Mouse (Mus musculus): ENCODE results near the gene Pax2. TPM values are rescaled to one million over a fixed set of nuclear protein-coding genes. Genes with fewer than 3 reads are reported as not detected.
A peak's percentile ranks its signal among the peaks of the same experiment; 100 is the strongest.

The Pax2 gene
- total RNA-seq (2022): not detected

DNA sequence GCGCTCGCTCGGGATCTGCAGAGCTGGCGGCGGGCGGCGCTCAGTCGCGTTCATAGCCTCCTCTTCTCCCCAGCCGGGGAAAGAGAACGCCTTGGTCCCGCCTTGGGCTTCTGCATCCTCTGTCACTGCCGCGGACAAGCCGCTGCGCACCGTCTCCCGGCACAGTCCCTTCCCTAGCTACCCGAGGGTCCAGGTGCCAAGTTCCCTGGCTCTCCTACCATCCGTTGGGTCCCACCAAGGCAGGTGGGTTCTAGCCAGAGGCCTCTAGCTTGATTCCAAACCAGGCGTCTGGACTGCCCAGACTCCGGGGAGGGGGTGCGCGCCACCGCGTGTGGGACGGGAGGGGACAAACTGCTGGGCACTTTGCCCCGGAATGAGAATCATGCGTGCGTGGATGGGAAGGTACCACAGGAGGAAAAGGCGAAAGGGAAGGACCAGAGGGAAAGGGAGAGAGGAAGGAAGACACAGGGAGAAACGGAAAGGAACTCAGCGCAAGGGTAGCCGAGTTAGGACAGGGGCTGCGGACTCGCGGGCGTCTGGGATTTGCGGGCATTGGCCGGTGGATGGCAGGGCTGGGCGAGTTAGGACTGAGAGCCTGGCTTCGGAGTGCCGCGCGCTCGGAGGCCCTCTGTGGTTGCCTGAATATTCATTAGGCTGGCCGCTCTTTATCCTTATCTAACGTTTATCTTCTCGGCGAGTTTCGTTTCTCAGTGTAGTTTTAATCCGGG, at the start of gene Pax2:
Gene Pax2, plus strand, starts transcription at position 353 of the 728 bp plus-strand sequence.
- DNase-seq (ENCODE audit: low spot score in 2 of 2): peak in 1 of 2 experiments; percentile 21

DNA sequence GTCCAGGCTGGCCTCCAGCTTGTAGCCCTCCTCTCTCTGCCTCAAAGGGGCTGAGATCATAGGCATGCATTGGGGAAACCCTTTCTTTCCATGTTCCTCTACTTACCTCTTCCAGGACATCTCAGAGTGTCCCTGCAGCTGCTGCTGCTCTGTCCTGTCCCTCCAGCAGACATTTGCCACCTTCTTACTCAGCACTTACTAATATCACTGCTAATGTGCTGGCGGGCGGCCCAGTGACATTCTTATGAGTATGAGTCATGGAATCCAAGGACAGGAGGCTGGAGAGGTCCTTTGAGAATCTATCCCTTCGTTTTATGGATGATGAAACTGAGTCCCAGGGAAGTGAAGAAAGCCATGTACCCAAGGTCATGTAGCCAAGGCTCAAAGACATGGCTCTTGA, 47.0 kb upstream of the Pax2 start:
- no peak for DNase-seq (ENCODE audit: low spot score in 2 of 2)

DNA sequence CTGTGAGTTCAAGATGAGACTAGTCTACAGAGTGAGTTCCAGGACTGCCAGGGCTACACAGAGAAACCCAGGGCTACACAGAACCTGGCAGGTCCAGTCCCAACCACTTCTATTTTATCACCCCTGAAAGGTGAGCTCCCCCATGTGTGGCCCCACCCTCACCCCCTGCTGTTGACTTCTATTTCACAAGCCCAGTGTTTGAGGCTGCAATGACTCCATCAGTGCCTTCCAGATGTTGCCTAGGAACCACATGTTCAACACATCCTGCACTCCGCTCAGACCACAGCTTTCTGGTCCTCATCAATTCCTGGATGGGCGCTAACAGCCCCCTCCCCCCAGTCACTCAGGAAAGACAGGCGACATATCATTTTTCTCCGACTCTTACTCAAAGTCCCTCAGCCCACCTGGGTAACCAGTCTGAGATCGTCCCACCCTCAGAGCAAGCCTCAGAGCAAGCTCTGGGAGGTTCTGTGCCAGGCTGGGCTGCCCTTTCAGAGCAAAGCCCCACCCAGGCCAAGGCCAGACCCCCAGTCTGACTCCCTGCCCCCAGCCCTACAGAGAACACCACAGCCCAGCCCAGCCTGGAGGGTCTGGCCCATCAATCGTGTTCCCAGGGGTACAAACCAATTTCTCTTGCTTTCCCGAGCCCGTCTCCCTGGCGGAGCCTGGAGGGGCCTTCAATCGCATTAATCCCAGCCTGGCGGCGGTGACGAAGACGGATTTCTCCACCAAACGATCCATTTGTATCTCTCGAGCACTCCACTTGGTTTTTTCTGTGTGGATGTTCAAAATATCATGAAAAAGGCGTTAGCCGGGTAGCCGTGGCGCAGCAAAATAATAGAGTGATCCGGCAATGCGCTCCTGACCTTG, 38.9 kb upstream of the Pax2 start:
- no peak for DNase-seq (ENCODE audit: low spot score in 2 of 2)

DNA sequence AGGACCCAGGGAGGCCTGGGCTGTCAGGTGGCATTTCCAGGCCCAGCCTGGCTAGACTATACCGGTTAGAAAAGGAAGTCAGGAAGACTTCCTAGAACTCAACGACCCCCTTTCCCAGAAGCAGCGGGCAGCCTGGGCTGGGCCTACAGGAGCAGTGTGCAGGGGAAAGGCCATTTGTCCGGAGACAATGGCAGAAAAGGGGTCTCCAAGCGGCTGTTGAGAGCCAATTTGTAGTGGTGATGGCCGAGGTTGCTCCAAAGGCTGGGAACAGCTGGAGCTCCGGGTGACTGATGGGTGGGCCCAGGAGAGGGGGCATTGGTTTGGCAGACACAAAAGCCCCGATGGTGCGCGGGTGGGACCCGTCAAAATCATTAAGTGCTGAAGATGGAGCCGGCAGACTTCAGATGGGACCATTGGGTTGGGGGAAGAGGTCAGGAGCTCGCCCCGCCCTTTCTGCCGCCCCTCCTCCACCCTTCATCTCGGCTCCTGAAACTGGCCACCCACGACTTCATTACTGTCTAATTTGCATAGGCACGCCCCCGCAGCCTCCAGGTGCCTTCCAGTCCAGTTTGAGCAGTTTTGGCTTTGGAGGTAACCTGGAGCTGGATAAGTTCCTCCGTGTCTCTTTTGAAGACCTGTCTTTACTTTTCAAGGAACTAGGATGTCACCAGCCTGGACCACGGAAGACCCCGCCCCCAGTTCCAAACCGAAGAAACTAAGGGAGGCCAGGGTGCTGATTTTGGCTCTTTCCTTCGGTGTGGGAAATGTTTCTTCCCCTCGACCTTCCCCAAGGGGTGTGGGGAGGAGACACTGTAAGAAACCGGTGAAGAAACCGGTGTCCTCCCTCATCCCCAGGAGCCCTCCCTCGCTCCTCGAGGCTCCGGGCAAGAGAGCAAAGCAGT, 36.3 kb upstream of the Pax2 start:
- DNase-seq (ENCODE audit: low spot score in 2 of 2): no peak

DNA sequence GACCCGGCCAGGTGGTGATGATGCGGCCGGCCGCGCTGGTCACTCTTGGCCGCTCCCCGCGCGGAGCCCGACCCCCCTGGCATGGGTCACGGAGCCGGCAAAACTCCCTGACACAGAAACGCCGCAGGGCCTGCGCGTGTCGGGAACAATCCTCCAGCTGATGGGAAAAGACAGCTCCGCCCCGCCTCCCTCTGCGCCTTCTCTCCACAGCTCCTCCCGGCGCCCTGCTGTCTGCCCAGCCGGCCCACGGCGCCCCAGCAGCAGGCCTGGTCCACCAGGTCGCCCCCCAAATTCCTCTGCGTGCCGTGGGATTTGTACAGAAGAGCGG, 35.7 kb upstream of the Pax2 start:
- no peak for DNase-seq (ENCODE audit: low spot score in 2 of 2)

DNA sequence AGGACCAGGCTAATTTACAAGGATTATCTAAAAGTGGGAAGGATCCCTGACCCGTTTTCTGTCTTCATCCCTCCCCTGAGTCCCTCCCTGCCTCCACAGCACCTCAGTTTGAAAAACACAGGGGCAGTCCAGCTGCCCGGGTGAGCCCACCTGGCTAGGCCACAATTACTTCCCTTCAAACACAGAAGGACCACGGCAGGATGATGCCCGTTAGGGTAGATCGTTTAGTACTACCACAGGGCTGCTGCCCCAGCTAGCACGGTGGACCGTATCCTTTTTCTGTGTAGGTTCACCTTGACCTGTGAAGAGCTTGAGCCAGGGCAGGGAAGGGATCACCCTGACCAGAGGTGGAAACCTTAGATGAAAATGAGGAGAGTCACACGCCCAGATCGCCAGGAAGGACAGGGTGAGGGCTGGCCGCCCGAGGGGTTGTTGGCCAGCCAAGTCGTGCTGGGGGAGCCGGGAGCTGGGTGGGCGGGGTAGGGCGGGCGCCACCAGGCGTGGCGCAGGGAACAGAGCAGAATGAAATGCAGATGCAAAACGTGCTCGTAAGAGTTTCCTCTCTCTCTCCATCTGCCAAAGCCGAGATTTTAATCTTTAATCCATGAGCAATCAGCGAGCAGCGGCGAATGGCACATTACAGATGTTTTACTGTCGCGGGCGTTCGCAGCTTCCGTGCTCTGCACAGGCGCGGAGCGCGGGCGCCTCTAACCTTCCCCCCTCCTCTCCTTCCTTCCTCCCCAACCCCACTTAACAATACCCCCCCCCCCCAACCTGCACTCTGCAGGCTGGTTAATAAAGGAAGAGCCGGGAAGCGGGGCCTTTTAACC, 32.0 kb upstream of the Pax2 start:
- DNase-seq (ENCODE audit: low spot score in 2 of 2): no peak

DNA sequence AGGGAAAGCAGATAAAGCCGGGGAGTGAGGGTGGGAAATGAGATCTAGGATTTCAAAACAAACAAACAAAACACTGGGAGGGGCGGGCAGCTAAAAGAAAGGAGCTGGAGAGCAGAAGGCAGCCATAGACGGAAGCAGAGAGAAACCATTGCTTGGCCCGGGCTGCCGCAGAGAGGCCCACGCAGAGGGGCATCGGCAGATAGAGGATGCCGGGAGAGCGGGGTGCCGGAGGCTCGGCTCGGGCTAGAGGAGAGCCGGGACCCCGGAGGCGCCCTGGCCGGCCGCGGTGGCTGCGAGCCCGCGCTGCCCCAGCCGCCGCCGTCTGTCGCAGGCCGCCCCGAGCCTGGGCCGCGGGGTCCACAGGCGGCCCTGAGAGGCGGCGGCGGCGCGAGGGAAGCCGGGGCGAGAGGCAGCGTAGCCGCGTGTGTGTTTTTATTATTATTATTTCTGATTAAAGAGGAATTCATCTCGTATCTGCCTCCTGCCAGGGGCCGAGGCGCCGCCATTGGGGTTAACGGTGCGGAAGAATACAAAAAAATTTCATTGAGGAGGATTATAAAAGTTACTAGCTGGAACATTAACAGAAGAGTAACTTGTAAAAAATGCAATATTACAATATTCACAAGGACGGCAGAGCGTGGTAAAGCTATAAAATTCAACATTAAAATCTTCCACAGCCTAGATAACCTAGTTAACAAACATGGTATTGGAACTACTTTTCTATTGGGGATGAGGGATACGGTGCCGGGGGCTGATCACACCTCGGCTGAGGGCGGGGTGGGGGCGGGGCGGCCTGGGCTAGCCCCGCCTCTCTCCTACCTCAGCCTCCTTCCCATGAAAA, 29.7 kb upstream of the Pax2 start:
- DNase-seq (ENCODE audit: low spot score in 2 of 2): no peak

DNA sequence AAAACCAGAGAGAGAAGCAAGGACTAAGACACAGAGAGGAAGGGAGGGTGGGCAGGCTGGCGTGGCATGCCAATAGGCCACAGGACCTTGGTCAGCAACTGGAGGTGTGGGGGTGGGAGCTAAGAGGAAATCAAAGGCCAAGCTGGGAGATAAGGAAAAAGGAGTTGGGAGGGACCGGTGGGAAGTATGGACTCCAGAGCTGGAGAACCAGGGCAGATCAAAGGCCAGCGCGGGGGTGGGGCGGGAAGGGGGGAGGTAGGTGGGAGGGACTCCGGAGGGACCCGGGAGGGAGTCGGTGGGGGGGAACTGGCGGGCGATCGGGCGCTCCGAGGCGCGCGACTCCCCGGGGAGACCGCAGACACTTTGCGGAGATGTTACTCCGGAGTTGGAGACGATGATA, 21.7 kb upstream of the Pax2 start:
- DNase-seq (ENCODE audit: low spot score in 2 of 2): no peak

DNA sequence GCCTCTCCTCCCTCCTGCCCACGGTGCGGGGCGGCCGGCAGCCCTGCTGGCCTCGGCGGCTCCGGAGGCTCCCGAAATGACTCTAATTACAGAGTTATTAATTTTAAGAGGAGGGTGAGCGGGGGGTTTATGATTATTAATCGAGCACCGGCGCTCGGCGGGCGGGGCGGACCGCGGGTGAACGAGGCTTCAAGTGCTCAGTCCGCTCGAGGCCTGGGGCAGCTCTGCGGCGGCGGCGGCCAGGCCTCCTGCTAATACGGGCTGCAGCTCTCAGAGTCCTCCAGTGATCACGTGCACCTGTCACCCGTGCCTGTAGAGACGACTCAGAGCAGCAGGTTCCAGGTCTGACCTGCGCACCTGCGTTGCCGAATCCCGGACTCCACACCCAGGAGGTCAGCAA, 21.2 kb upstream of the Pax2 start:
- no peak for DNase-seq (ENCODE audit: low spot score in 2 of 2)

DNA sequence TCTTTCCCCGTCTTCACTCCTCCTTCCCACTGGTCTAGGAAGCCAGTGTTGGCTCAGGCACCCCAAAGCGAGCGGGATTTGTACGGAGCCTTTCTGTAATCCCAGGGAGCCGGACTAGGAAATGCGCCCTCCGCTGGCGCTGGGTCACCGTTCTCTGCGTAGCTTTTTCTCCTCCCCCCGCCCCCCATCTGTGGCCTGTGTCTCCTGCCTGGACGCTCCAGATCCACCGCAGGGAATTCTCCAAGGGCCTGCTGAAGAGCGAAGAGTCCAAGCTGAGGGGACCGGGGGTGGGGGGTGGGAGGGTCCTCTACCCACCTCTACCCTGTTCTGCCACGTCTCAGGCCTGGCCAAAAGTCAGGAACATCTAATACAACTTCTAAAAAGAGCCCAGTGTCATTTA, 15.5 kb upstream of the Pax2 start:
- no peak for DNase-seq (ENCODE audit: low spot score in 2 of 2)

DNA sequence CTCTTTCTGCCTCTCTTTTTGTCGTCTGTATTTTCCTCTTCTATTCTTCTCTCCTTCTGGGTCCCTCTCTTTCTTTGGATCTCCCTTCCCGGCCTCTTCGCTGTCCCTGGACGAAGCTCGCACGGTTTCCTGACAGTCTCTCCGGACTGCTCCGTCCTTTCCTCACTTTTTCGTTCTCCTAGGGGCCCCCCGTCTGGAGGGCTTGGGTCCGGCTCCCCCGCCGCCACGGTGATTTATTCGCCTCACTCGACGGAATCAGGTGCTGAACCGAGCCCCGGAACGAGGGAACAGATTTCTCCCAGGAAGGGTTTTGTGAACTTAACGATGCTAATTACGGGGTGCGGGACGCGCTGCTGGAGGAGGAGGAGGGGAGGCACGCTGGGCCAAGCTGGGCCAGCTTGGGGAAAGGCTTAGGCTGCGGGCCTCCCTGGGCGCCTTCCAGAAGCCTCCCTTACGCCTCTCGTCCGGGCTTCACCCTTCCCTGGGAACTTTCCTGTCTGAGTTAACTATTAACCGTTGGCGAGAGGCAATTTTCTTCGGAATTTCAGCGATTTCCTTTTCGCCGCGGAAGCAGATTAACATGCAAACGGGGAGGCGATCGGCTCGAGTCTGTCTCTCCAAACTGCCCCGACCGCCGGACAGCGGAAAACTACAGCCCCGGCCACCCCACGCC, 14.6 kb upstream of the Pax2 start:
- DNase-seq (ENCODE audit: low spot score in 2 of 2): no peak

DNA sequence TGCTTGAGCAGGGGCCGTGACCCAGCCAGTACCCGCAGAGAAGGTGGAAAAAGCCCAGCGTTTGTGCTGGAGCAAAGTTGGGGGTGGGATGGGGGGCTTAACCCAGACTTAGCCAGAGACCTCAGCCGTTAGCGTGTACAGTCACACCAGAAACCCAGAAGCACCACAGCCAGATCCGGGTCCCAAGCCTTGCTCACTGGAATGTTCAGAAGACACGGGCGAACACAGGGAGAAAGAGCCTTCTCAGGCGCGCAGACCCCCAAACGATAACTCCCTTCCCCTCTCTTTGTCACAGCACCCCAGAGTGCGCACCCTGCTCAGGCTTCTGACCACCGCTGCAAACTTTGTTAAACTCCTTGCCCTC, 14.1 kb upstream of the Pax2 start:
- no peak for DNase-seq (ENCODE audit: low spot score in 2 of 2)

DNA sequence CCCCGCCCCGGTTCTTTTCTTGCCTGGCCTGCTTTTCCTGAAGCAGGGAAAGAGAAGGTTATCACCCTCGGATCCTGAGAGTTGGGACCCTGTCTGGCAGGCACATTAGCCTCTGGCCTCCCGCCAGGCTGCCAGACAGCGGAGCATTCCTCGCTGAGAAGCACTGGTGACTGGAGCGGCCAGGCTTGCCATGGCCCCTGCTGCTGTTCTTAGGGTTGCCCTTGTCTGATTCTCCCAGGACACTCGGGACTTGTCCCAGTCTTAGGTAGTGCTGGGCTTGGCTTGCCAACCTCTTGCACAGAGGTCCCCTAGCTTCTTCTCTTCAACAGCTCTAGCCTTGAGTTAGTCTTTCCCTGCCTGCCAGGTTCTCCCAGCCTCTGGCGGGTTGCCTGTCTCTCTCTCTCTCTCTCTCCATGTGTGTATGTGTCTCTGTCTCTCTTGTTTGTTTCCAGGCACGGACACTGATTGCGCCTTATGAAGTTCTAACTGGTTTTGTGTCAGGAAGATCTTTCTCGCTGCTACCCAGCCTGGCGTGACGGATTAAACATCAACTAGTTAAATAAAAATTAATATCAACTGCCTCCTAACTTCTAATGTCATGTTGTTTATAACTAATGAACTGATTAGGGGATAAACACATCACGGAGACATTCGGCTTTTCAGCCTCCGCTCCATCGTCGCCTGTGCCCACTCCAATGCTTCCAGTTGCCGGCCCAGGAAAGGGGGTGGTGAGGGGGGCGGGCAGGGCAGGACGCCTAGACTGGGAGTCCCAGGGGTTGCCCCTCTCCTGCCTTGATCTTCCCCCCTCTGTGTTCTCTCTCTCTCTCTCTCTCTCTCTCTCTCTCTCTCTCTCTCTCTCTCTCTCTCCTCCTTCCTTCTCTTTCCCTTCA, 13.5 kb upstream of the Pax2 start:
- DNase-seq (ENCODE audit: low spot score in 2 of 2): no peak

DNA sequence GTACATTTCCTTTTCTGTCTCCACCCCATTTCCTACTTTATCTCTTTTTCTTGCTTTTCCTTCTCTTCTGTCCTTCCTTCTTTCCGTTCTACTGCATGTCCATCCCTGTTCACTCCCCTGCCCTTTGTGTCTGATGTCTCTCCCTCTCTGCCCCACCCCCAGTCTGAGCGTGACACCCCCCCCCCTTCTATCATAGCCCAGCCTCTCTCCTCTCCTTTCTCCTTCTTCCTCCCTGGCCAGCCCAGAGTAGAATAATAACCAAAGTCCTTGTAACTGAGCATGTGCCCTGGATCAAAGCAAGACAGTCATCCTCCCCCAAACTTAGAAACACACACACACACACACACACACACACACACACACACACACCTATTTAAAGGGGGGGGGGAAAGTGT, 12.8 kb upstream of the Pax2 start:
- no peak for DNase-seq (ENCODE audit: low spot score in 2 of 2)

DNA sequence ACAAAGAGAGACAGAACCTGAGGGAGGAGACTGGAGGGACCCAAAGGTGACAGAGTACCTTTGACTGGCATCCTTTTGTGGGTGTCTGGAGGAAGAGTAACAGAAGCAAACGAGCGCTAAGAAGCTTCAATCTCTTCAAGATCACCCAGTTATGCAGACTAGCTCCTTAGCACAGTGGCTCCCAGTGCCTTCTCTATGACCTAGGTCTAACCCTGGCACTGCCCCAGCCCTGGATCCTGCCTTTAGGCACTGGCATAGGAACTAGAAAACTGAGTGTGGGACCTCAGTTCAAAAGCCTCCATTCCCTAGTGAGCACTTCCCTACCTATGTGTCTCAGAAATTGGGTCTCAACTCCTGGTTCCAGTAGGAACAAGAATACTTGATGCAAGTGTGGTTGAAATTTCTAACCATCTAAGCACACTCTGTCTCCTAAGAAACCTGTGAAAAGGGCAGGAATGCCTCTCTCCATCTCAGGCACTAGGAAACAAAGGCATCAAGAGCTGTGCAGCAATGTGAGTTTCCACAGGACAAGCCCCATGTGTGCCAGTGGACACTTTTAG, 11.8 kb upstream of the Pax2 start:
- DNase-seq (ENCODE audit: low spot score in 2 of 2): no peak

DNA sequence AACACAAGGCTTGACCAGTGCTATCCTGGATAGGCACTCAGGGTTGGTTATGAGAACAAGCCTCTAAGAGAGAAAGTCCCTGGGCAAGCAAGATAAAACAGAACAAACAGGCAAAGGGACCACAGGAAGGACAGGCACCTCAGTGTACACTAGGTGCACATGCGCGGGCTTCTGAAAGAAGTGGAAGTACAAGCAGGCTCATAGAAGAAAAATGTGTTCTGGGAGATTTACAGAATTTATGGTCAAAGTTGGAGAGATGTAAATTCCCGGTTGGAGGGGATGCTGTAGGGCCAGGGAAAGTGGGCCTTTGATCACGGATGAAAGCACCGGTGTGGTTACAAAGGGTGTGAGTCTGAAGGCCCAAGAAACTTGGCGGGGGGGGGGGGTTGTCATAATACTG, 10.1 kb upstream of the Pax2 start:
- no peak for DNase-seq (ENCODE audit: low spot score in 2 of 2)

DNA sequence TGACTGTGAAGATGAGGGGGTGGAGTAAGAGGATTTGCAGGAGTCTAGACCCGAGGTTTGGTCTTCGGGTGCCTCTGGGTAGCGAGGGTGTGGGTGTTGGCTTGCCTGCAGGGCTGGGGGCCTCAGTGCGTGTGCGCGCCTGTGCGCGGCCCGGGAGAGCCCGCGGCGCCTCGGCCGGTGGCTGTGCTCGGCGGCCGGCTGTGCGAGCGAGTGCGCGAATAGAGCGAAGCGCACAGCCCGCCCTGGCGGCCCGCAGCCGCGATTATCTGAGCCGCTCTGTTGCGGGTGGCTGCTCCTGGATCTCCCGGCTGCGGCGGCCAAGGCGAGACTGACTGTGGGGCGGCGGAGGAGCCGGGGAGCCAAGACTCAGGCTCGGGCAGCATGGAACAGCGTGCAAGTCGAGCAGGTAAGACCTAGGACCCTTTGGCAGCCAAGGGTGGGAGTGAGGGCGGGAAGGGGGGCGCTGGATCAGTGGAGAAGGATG, 9.3 kb upstream of the Pax2 start:
- no peak for DNase-seq (ENCODE audit: low spot score in 2 of 2)

DNA sequence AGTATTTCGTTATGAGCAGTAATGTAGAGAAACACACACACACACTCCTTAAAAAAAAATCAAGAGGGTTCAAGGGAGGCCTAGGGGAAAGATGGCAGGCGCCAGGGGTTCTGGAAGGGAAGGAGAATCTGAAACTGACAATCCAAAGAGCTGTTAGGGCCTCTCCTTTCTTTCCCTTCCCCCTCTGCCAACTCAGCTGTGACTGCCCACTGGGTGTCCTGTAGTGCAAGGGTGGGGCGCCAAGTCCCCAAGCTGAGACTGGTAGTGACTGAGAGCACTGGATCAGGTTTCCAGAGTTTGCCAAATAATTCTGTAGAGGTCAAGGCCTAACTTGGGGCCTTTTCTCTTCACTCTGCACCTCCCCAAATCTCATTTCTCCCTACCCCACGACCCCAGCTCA, 8.4 kb upstream of the Pax2 start:
- DNase-seq (ENCODE audit: low spot score in 2 of 2): no peak

Measured in gastrocnemius, adult 8-10 months (tissue).